Mouse (Mus musculus): ENCODE data around the gene Csrp2.

DNA sequence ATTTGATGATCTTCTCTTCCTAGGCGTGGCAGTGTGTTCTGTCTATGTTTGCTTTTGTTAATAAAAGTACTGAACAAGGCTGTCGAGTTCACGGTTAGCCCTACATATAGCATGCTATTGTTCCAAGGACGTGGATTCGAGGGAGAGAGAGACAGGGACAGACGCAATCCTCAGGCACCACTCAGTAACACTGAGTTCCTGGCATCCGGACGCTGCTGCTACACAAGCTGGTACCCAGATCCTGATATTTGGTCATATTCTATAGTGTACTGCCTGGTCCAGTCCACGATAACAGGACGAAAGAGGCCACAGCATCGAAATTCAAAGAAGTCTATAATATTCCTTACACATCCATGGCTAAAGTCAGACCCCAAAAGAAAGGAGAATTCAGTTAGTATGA lies 24.6 kb downstream of the Csrp2 start:
- TF ChIP-seq TAL1 (IDR thresholded peaks at IDR 0.05; ENCODE audit: low read length) (no peak), GATA1 (IDR thresholded peaks at IDR 0.05; ENCODE audit: low read length) (no peak)

Measured in erythroblast, embryonic 14.5 days (primary cell).